Mouse (Mus musculus) adrenal gland, postnatal 36 days (tissue): Measurements from ENCODE around the gene Nenf. TPM values are rescaled to one million over a fixed set of nuclear protein-coding genes. Genes with fewer than 3 reads are reported as not detected.

Source experiments
- DNase-seq, 2 experiments: peaks; one replicate each; pipeline ENCODE4 v3.0.0; 2021; ENCODE audit warnings: mixed read lengths in 1 of 2
- total RNA-seq, 2 experiments: library from RNA; stranded (reverse); gene quantifications; 2 replicates each; pipeline ENCODE4 v1.2.3; 2021

Gene Nenf
- total RNA-seq, 2 experiments from 2014 or later: 86.6 to 103 TPM

DNA sequence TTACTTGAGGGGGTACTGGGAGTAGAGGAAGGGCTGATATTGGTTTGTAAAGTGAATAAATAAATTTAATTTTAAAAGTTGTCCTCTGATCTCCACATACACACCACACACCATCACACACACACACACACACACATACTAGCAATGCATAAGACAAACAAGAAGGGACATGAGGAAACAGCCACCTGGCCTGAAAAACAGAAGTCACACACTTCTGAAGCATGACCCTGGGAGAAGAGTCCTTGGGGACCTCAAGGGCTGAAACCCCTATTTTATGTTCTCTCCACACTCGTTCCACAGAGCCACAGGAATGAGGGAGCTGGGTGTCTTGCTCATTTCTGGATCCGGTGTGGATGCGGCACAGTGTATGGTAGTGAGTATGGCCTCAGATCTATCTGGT, 5.4 kb upstream of the Nenf start:
- DNase-seq: no peak

DNA sequence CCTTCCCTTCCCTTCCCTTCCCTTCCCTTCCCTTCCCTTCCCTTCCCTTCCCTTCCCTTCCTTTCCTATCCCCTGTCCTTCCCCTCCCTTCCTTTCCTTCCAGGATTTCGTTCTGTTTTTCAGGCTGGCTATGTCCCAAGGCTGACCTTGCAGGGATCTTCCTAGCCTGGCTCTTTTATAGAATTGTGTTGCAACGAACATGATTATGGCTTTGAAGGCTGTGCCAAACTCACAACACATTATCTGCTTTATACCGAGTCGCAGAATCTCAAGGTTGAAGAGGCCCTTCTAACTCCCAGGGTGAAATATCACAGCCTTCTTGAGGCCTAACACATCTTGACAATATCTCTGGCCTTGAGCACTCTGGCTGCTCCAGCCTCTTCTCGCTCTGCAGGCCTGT, 692 bp upstream of the Nenf start:
- peak; percentile 71 to 75 for DNase-seq

DNA sequence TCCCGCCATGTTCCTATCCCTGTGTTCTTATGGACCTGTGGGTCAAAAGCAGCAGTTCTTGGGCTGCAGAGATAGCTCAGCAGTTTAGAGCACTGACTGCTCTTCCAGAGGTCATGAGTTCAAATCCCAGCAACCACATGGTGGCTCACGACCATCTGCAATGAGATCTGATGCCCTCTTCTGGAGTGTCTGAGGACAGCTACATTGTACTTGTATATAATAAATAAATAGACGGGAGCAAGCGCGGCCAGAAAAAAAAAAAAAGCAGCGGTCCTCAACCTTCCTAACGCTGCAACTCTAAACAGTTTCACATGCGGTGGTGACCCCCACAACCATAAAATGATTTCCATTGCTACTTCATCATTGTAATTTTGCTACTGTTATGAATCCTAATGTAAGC, 1.2 kb downstream of the Nenf start:
- no peak for DNase-seq

DNA sequence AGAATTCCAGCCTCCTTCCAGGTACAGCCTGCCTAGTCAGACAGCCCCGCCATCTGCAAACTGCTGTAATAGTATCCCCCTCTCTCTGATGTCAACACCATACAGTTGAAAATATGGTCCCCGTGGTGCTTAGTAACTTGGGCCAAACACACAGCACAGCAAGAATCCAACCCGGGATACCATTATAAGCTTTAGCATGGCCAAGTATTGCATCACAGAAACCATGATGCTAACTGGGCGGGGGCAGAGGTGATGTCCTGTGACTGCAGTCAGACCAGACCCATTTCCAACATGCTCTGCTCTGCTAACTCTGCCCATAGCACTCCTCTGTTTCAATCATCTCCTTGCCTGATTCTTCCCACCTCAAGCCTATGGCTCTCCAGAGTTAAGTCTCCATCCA, 4.1 kb downstream of the Nenf start:
- DNase-seq: no peak

DNA sequence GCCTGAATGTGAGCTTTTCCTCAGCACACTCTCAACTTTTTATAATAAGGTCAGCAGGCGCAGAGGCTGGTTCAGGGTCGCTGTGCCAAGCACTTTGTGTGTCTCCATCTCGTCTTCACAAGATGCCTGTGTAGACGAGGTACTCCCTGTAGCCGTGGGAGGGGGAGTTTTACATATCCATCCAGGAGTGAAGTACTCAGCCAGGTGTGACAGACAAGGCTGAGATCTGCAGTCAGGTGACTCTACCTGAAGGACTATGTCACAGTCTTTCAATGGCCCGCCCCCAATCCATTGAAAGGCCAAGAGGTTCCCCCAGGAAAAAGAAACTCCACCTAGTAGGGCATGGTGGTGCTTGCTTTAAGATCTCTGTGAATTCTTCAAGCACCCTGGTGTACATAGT, 4.8 kb downstream of the Nenf start:
- DNase-seq: no peak

DNA sequence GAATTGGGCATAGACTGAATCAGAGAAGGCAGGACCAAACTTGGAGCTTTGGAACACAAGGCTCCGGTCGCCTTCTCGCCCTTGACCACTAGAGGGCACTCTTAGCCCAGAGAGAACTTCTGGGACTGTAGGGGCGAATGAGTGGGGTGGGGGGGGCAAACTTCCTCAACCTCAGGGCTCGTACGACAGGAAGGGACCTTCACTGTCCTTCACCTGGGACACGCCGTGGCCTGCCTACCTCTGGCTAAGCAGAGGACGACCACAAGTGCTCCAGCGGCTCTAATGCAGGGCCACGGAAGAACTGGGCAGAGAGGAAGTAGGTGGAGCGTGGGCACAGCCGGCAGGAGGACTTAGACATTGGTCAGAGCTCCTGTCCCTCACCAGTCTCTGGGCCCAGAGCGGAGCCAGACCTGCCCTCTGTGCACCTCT, 5.5 kb downstream of the Nenf start:
- peak; percentile 87 to 91 for DNase-seq

DNA sequence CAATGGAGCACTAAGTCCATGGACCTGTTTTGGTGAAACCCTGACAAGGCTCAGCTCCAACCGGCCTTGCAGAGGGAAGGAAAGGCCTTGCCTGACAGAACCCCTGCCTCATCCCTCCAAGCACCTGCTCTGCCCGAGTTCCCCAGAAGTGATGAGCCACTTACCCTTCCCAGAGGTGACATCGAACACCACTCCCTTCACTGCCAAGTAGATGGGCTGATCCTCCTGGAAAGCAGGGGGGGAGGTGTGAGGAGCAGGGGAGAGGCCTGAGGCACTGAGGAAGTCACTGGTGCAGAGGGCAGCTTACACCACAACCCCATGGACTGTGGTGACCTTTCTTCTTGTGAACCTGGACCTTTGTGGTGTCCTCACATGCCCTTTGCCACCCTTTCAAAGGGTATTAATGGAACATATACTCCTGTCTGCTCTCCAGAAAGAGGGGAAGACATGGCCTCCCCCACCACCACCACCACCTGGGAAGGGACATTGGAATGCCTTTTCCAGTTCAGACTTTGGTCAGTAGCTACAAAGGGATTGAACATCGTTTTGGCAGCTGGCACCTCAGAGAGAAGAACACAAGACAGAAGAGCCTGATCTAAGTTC, 6.6 kb downstream of the Nenf start:
- no peak for DNase-seq

DNA sequence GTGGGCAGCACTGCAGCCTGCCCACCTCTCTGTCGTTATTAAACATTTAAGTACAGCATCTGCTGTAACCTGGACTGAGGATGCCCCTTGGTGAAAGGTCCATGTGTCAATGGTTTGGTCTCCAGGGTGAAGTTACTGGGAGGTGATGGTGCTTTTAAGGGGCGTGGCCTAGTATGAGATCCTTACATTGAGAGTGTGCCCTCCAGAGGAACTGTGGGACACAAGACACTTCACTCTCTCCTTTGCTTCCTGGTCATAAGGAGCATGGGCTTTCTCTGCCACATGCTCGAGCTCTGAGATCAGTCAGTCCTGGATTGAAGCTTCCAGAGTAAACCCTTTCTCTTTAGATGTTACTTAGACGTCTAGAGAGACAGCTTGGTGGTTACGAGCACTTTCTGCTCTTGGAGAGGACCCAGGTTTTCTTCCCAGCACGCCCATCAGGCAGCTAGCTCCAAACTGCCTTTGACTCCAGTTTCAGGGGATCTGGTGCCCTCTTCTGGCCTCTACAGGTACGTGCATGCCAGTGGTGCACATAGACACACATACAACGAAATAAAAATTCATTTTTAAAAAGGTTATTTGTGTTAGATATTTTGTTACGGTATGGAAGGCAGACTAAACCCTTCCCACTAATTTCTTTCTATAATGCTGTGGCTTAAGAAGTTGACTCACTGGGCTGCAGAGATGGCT, 10.1 kb downstream of the Nenf start:
- no peak for DNase-seq

DNA sequence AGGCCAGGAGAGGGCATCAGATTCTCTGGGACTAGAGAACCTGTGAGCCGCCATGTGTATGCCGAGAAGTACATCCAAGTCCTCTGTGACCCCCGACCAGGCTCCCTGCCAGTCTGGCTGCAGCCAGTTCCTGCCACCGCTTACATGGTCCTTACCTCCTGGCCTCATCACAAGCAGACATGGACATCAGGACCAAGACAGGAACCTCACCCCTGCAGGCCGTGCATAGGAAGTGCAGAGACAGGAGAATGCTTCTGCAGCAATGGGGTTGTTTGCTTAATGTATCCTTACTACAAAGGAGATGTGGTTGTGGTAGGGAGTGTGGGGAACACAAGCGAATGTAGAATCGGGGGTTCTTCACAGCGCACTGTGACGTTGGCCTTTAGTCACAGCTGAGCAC, 11.7 kb downstream of the Nenf start:
- DNase-seq: no peak

DNA sequence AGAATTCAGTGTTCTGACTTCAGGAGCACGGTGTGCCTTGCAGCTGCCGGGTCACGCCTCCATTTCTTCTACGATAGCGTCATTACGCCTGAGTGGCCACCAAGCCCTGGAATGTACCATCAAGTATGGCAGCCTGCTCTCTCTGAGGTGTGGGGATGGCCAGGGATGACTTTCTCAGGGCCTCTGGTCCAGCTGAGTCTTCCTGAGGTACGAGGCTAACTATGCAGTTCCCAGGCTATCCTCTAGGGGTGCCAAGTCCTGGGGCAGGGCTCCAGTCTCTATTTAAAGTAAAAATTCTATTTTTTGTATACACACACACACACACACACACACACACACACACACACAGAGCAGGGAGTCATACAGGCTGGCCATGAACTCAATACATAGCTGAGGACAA, 12.4 kb downstream of the Nenf start:
- no peak for DNase-seq

DNA sequence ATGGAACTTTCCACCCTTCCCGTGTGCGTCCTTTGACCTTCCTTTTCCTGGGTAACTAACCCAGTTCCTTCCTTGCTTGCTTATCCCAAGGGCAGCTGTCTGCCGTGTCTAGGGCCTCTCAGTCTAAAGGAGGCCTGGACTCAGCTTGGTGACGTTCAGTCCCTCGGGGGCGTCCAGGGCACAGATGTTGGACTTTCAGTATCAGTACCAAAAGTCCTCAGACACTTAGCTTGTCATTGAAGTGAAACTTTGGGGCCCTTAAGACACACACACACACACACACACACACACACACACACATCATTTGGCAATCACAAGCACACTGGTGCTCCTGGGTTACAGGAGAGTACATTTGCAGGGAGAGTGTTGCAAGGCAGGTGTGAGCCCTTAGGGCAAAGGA, 13.8 kb downstream of the Nenf start:
- no peak for DNase-seq

DNA sequence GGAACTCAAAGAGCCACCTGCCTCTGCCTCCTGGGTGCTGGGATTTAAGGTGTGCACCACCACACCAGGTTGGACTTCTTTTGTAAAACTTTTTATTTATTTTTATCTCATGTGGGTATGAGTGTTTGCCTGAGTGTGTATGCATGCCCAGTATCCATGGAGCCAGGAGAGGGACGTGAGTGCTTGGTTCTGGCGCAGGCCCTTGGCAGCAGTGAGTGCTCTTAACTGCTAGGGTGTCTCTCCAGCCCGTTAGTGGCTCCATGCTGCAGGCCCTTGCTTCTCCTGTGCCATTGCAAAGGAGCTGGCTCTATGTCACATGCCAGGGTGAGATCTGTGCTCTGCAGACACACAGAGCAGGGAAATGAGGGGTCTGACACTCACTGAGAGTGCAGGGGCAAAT, 14.3 kb downstream of the Nenf start:
- no peak for DNase-seq

DNA sequence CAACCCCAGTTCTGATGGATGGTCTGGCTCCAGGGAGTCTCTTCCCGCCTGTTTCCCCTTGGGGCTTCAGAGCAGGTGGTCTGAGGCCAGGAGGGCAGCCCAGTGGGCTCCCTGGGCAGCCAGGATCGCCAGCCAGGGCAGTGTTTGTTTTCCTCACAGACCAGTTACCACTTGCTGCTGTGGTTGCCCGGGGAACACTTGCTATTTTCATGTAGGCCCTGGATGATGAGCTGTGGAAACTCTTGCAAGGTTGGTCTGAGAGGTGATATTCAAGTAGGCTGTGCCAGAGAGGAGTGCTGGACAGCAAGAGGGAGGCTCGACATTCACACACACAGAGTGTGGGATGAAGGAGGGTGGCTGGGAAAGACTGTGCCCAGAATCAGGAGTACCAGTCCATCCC, 16.1 kb downstream of the Nenf start:
- no peak for DNase-seq

DNA sequence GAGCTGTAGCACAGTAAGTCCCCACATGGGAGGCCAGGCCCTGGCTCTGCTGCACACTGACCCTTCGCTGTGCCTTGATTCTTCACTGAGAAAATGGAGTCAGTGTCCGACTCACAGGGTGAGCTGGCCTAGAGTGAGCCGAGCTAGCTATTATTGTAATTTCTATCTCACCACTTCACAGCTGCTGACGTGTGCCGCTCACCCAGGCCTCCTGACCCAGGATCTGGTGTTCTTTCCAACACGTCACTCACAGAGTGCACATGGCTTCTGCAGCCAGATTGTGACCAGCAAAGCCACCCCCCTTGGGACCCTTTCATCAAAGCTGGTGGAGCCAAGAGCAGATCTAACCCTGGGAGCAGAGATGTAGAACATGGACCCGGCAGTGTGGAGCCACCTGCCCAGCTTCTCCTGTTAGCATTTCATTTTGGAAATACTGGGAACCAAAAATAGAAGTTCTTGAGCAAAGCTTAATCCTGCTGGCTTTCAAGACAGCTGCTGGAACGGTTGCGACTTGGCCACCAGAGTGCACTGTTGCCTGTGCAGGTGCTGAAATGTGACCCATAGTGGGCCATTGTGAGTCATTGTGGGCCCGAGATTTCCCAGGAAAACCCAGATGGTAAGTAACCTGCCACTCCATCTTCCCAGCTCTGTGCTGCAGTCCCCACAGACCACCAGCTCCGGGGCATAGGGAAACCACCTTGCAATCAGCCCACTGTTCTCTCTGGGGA, 18.6 kb downstream of the Nenf start:
- peak; percentile 63 to 75 for DNase-seq

DNA sequence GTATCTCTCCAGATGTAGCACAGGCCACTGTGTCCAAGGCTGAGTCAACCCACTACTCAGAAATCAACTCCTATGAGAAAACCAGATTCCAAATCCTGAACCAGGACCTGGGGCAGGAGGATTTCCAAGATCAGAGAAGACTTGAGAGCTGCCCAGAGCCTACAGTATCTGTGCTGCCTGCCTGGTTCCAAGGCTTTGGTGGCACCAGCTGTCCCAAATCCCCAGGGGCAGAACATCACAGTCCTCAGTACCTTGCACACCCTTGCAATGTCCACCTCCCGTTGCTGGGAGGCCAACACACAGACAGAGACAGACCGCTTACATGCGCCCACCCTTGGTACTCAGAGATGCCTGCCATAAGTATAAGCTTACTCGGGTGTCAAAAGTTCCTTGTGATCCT, 19.7 kb downstream of the Nenf start:
- DNase-seq: no peak

DNA sequence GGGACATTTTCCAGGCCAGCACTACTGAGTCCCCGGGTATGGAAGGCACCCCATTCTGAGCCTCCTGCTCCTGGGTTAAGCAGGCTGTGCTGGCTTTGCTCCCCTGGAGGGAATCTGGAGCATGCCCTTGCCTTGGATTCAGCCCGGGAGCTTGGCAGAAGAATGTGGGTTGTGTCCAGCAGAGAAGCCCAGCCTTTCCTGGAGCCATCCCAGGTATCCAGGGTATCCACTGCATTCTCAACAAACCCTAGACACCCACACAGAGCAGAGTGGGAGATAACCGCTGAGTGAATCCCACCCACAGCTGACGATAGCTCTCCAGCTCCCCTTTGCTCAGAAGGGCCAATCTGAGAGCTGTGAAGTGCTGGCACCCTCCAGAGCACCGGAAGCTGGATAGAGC, 21.5 kb downstream of the Nenf start:
- peak; percentile 72 to 76 for DNase-seq

DNA sequence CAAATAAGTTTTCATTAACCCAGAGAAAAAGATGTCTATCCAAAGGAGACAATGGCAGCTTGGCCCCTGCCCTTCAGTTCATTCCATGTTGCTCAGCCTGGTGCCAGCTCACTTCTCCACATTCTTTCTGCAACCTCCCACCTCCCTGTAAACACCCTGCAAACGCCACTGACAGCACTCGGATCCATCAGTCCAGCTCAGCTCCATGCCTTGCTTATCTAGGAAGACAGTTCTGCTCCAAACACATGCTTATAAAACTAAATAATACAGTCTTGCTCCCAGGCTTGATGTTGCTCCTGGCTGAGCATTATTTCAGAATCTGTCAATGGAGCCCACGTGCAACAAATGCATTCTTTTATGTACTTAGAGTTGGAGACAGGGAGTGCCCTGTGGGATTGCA, 22.2 kb downstream of the Nenf start:
- DNase-seq: no peak

DNA sequence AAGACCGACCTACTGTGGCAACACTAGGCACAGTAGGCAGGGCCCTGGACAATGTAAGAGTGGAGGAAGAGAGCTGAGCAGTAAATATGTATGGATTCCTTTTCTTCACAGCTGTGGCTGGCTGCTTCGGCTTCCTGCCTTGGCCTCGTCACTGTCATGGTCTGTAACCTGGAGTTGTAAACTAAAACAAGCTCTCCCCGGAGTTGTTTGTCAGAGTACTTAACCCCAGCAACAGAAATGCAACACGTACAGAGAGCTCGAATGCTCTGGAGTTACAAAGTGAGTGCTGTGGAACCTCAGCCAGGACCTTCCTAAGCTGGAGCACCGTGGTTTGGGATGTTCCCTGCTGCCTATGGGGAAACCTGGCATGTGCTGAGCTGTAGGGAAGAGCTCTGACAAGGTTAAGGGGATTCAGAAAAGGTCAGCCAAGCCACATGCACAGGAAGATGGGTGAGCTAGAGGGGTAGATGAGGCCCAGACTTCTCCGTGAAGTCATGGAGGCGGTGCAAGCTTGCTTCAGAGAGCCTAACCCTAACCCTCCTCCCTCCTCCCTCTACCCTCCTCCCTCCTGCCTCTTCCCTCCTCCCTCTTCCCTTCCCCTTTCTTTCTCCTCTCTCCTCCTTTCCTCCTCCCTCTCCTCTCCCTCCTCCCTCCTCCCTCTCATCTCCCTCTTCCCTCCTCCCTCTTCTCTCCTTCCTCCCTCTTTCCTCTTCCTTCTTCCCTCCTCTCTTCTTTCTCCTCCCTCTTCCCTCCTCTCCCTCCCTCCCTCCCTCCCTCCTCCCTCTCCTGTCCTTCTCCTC, 23.8 kb downstream of the Nenf start:
- DNase-seq: no peak

DNA sequence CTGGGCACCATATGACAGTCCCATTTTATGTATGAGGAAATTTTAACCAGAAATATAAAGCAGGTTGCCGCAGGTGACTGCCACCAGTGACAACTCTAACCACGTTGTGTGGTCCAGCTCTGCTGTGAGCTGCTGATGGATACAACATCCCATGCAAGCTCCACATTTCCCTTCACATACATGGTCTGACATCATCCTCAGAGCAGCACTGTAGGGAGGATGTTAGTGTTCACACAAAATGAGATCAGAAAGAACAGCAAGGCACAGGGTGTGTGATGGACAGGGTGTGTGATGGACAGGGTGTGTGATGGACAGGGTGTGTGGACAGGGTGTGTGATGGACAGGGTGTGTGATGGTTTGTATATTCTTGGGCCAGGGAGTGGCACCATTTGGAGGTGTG, 24.9 kb downstream of the Nenf start:
- no peak for DNase-seq

DNA sequence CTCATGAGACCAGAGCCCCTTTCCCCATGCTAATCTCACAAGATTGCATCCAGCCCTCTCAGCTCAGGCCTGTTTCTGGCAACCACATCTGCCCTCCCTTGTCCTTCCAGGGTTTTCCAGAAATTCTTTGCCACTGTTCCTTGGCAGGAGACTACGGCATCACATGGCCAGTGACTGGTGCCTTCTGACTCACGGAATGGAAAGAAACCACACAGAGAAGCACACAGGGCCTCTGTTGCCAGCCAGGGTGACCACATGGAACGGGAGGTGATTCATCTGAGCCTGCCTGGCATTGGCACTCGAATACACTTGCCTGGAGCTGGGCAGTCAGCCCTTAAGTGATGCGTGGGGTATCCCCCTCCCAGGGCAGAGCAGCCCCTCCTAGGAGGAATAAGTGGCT, 25.6 kb downstream of the Nenf start:
- DNase-seq: peak; percentile 86 to 92

DNA sequence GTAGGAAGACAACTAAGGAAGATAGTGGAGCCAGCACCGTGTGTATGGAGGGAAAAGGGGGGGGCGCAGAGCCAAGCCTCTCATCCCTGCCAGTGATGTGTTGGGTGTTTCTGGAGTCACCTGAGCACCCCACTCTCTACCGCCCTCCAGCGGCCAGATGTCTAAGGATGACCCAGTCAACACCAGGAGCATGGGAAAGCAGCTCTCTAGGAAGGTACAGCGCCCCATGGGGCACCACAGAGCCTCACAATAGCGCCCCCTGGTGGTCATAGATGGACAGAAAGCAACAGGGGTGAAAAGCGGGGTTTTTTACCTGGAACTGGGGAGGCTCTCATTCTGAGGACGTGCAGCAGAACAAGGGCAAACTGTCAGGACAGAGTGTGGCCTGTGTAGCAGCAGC, 29.2 kb downstream of the Nenf start:
- peak; percentile 76 to 77 for DNase-seq

DNA sequence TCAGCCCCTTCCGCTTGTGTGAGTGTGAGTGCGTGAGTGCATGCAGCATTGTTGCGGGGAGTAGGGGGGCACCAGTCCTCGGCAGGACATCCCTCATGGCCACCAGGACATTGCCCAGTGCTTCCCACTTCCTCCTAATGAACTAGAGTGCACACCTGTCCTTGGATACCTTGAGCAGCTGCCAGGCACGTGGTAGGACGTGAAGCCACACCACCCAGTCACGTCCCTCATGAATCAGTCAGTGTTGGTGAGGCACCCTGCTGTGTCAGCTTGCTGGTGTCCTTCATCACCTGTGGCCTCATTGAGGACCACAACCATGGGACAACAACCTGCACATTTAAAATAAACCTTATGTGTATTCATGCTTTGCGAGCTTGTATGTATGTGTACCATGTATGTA, 33.5 kb downstream of the Nenf start:
- DNase-seq: no peak
